Mouse (Mus musculus) midbrain, embryonic 16.5 days (tissue): ENCODE measurements around the gene Zfp652. TPM values are rescaled to one million over a fixed set of nuclear protein-coding genes. Genes with fewer than 3 reads are reported as not detected.

ENCODE experiments used
- ATAC-seq: fragments of 200-750 bp; cut with Nextera tagmentation; 2 replicates; pipeline ENCODE4 v1.8.0; 2017; ENCODE audit warnings: moderate TSS enrichment
- H3K27ac ChIP-seq: fragments of 300-500 bp; sonication (generic); 2 replicates; pipeline ENCODE4 v1.5.1; 2014; ENCODE audit warnings: mild to moderate bottlenecking, low read length, mixed read lengths
- H3K27me3 ChIP-seq: fragments of 300-500 bp; sonication (generic); 2 replicates; pipeline ENCODE4 v1.6.1; 2014; ENCODE audit warnings: low read depth, low read length, mixed read lengths; ENCODE audit not compliant: control insufficient read depth, insufficient read depth
- H3K36me3 ChIP-seq: fragments of 300-500 bp; sonication (generic); 2 replicates; pipeline ENCODE4 v1.6.1; 2014; ENCODE audit warnings: mild to moderate bottlenecking, low read length, moderate library complexity, mixed read lengths; ENCODE audit not compliant: control insufficient read depth, insufficient read depth
- H3K4me1 ChIP-seq: fragments of 300-500 bp; sonication (generic); 2 replicates; pipeline ENCODE4 v1.6.1; 2014; ENCODE audit warnings: mild to moderate bottlenecking, low read length, mixed read lengths; ENCODE audit not compliant: control insufficient read depth, insufficient read depth
- H3K4me2 ChIP-seq: fragments of 300-500 bp; sonication (generic); 2 replicates; pipeline ENCODE4 v1.6.1; 2014; ENCODE audit warnings: mild to moderate bottlenecking, low read length, mixed read lengths
- H3K4me3 ChIP-seq: fragments of 300-500 bp; sonication (generic); 2 replicates; pipeline ENCODE4 v1.5.1; 2014; ENCODE audit warnings: low read depth, mild to moderate bottlenecking, low read length, moderate library complexity, mixed read lengths
- H3K9ac ChIP-seq: fragments of 300-500 bp; sonication (generic); 2 replicates; pipeline ENCODE4 v1.6.1; 2014; ENCODE audit warnings: low read depth, low read length, mixed read lengths
- H3K9me3 ChIP-seq: fragments of 300-500 bp; sonication (generic); replicated peaks from 2 replicates; pipeline ENCODE4 v1.6.1; 2014; ENCODE audit warnings: mild to moderate bottlenecking, low read length, mixed read lengths; ENCODE audit not compliant: control insufficient read depth, poor library complexity, severe bottlenecking
- WGBS: fragments of 180-500 bp; shearing (Covaris S2); extraction: QIAGEN DNeasy Blood & Tissue Kit; methylation state at CpG from one replicate; pipeline ENCODE4 v1.1.7; 2014; 5-methylcytosine and 5-hydroxymethylcytosine counted together
- polyA plus RNA-seq: library from polyadenylated mRNA; unstranded; fragments of >200 nt; fragmentation: Nextera tagmentation; extraction: Ambion mirVana; gene quantifications from 2 replicates; pipeline ENCODE4 v1.2.1, GENCODE M21; 2015

Gene Zfp652
- polyA plus RNA-seq, 1 experiment from 2014 or later = 21.1 TPM

- H3K36me3 ChIP-seq = no peaks in the 10 kb centered on the region
- no peak overlapping the region for H3K4me3 ChIP-seq
- ATAC-seq = no peak
- no peaks in the 10 kb centered on the region; the same call in 1 of the 2 replicates for H3K27me3 ChIP-seq
- no peak overlapping the region for H3K27ac ChIP-seq
- no peak overlapping the region for H3K9ac ChIP-seq
- no peak overlapping the region for H3K4me2 ChIP-seq
- H3K9me3 ChIP-seq = no peaks in the 10 kb centered on the region
- WGBS = 71% methylated on average over 2 of the region's 2 CpGs
- no peaks in the 10 kb centered on the region for H3K4me1 ChIP-seq
These were observed 138.4 kb downstream of the Zfp652 start for GRCm38 (mm10) chr11:95850898-95851297.

GRCm38 (mm10) chr11:95853684-95854083 is 141.2 kb downstream of the Zfp652 start:
- Histone ChIP-seq H3K27me3 (no peaks in the 10 kb centered on the region; the same call in 1 of the 2 replicates), H3K9me3 (no peaks in the 10 kb centered on the region), H3K36me3 (no peaks in the 10 kb centered on the region), H3K27ac (no peak overlapping the region), H3K4me1 (peaks cover 8% of the 10 kb centered on the region), H3K4me2 (no peak overlapping the region), H3K4me3 (no peak overlapping the region), H3K9ac (no peak overlapping the region)
- 67% methylated on average over 5 of the region's 5 CpGs for WGBS
- no peak for ATAC-seq

- no peaks in the 10 kb centered on the region for H3K9me3 ChIP-seq
- ATAC-seq = no peak
- H3K4me2 ChIP-seq = peak overlapping the region; percentile 85
- H3K9ac ChIP-seq = no peak overlapping the region
- no peak overlapping the region; the same call in 1 of the 2 replicates for H3K27ac ChIP-seq
- H3K36me3 ChIP-seq = no peaks in the 10 kb centered on the region
- H3K27me3 ChIP-seq = no peaks in the 10 kb centered on the region
- H3K4me1 ChIP-seq = peaks cover 15% of the 10 kb centered on the region
- no peak overlapping the region for H3K4me3 ChIP-seq
- 72% methylated on average over 4 of the region's 4 CpGs for WGBS
These were observed 144.8 kb downstream of the Zfp652 start for GRCm38 (mm10) chr11:95857306-95857705.

GRCm38 (mm10) chr11:95857716-95858527 is 145.4 kb downstream of the Zfp652 start:
- H3K4me1 ChIP-seq = peaks cover 15% of the 10 kb centered on the region
- peak overlapping the region; percentile 80 for H3K27ac ChIP-seq
- H3K9ac ChIP-seq = peak overlapping the region; percentile 66
- H3K36me3 ChIP-seq = no peaks in the 10 kb centered on the region
- peak overlapping the region; percentile 85 for H3K4me2 ChIP-seq
- no peaks in the 10 kb centered on the region for H3K27me3 ChIP-seq
- H3K4me3 ChIP-seq = peak overlapping the region; percentile 83
- no peaks in the 10 kb centered on the region for H3K9me3 ChIP-seq
- 15% methylated on average over 21 of the region's 21 CpGs for WGBS
- peak; percentile 16; the same call in 1 of the 2 replicates for ATAC-seq

- Histone ChIP-seq H3K4me3 (peak overlapping the region; percentile 83), H3K27me3 (no peaks in the 10 kb centered on the region), H3K4me2 (peak overlapping the region; percentile 85), H3K36me3 (no peaks in the 10 kb centered on the region), H3K9me3 (no peaks in the 10 kb centered on the region), H3K4me1 (peaks cover 15% of the 10 kb centered on the region), H3K9ac (peak overlapping the region; percentile 66), H3K27ac (peak overlapping the region; percentile 80)
- peak; percentile 99 for ATAC-seq
- WGBS = under 1% methylated on average over 58 of the region's 58 CpGs
These were observed 146.3 kb downstream of the Zfp652 start for GRCm38 (mm10) chr11:95858528-95859467.

GRCm38 (mm10) chr11:95859468-95859855 is 147.0 kb downstream of the Zfp652 start:
- no peaks in the 10 kb centered on the region for H3K27me3 ChIP-seq
- H3K9ac ChIP-seq = peak overlapping the region; percentile 63
- H3K4me2 ChIP-seq = peak overlapping the region; percentile 85
- no peaks in the 10 kb centered on the region for H3K9me3 ChIP-seq
- H3K4me1 ChIP-seq = peaks cover 15% of the 10 kb centered on the region
- peak overlapping the region; percentile 83 for H3K4me3 ChIP-seq
- H3K36me3 ChIP-seq = no peaks in the 10 kb centered on the region
- peak overlapping the region; percentile 80 for H3K27ac ChIP-seq
- WGBS = 0% methylated on average over 35 of the region's 35 CpGs
- peak; percentile 77 for ATAC-seq

- Histone ChIP-seq H3K27ac (peak overlapping the region; percentile 80; the same call in 1 of the 2 replicates), H3K36me3 (no peaks in the 10 kb centered on the region), H3K9ac (peak overlapping the region; percentile 63)
These were observed 147.6 kb downstream of the Zfp652 start for GRCm38 (mm10) chr11:95860071-95860490.

GRCm38 (mm10) chr11:95861397-95861796 is 148.9 kb downstream of the Zfp652 start:
- Histone ChIP-seq H3K4me1 (peaks cover 15% of the 10 kb centered on the region), H3K27me3 (no peaks in the 10 kb centered on the region), H3K9ac (no peak overlapping the region), H3K27ac (no peak overlapping the region), H3K9me3 (no peaks in the 10 kb centered on the region), H3K4me2 (no peak overlapping the region), H3K36me3 (no peaks in the 10 kb centered on the region), H3K4me3 (no peak overlapping the region)
- ATAC-seq = no peak
- 98% methylated on average over 8 of the region's 8 CpGs for WGBS

More at GRCm38 (mm10) chr11:95860071-95860490, 147.6 kb downstream of the Zfp652 start:
- H3K4me2 ChIP-seq = peak overlapping the region; percentile 85
- 35% methylated on average over 3 of the region's 3 CpGs for WGBS
- no peak for ATAC-seq
- peak overlapping the region; percentile 83 for H3K4me3 ChIP-seq
- no peaks in the 10 kb centered on the region for H3K27me3 ChIP-seq
- H3K9me3 ChIP-seq = no peaks in the 10 kb centered on the region
- H3K4me1 ChIP-seq = peaks cover 15% of the 10 kb centered on the region
